Mouse (Mus musculus) mouse trophoblast stem cell (cell line): ENCODE measurements around the gene Slc37a3.
"Not testable (repeated sequence)": the region's sequence is repeated elsewhere in the genome, so short reads cannot be mapped to it uniquely, and the experiment has no call there.

Source experiments
- in situ Hi-C, 2 experiments: fragments of 300-500 bp; cut with MseI, MboI; formaldehyde crosslinking; loops; 2 replicates in 1 of 2; 3 replicates in 1 of 2; pipeline ENCODE4 v1.15.1; 2025

The Slc37a3 gene

DNA sequence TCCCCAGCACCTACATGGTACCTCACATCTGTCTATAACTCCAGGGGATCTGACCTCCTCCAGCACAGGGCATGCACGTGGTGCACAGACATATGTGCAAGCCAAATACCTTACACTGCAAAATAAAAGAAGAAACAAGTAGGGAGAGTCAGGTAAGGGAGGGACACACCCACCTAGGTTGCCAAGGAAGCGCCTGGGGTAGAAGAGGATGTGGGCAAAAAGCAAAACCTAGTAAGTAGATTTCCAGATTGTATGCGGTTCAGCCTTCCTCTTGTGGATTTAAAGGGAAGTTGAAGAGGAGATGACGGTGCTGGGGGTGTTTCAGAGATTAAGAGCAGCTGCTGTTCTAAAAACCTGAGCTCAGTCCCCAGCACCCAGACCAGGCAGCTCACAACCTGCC, 1.7 kb upstream of the Slc37a3 start:
- in situ Hi-C loops = no loop called here

DNA sequence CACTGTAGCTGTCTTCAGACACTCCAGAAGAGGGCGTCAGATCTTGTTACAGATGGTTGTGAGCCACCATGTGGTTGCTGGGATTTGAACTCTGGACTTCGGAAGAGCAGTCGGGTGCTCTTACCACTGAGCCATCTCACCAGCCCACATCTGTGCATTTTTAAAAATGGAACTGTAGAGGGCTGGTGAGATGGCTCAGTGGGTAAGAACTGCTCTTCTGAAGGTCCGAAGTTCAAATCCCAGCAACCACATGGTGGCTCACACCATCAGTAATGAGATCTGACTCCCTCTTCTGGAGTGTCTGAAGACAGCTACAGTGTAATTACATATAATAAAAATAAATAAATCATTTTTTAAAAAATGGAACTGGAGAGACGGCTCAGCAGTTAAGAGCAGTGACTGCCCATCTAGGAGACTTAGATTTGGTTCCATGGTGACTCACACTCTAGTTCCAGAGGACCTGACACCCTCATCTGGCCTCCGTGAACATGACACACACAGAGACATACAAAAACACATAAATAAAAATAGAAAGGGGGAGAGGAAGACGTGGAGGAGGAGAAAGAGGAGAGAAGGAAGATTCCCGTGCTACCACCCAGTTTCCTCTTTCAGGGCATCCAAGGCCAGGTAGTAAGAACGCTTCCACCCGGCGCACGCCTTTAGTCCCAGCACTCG, 823 bp upstream of the Slc37a3 start:
- in situ Hi-C loops = not testable (repeated sequence)

DNA sequence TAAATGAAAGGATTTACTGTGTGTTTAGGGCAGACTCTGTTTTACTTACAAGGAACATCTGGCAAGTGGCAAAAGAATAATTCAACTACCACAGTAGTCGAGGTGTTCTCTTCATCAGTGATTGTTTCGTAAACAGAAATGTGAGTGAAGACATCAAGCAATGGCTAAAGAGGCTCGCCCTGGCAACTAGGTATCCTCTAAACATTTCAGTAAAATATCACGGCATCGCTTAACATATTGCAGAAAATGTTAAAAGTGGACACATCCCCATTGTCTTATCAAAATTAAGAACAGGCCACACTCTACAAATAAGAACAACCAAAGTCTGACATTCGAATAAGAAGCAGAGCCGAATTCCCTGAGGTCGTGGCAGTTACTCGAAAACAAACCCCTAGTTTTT, 700 bp downstream of the Slc37a3 start:
- in situ Hi-C loops = no loop called here

DNA sequence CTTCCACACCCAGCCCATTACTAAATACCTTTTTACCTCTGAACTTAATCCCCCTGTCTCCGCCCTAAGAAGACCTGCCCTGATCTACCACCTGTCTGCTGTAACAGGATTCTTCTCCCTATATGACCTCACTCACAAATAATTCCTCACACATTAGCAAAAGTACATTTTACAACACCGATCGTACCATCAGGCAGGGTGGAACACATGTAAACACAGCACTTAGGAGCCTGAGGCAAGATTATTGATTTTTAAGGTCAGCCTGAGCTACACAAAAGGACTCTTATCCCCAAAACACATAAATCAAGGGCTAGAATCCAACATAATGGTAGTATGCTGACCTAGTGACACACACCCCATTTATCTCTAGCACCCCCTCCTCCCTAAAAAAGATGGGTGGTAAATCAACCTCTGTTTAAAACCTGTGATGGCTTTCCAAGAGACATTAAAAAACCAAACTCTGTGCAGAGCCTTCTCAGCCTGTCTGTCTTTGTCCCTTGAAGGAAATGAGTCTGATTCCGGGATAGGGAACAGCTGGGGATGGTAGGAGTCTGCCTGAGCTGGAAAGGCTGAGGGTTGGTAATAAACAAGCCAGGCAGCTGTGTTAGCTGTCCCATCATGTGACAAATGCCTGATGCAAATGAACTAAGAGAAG, 4.0 kb downstream of the Slc37a3 start:
- in situ Hi-C loops = no loop called here

DNA sequence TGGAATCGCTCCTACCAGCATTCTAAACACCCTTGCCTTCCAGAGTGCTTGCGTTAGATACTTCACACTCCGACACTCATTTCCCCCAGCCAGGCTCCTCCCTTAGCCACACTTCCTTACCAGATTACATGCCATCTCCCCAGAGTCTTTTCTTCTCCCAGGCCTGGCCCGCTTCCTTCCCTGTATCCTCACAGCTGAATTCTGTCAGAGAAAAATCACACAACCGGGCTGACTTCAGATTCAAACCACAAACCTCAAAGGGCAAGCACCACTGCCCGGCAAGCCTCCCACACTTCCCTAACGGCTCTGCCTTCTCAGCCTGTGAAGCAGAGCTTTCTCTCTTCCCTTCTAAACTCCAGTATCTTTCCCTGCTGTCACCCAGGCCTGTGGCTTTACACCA, 4.7 kb downstream of the Slc37a3 start:
- in situ Hi-C loops = no loop called here

DNA sequence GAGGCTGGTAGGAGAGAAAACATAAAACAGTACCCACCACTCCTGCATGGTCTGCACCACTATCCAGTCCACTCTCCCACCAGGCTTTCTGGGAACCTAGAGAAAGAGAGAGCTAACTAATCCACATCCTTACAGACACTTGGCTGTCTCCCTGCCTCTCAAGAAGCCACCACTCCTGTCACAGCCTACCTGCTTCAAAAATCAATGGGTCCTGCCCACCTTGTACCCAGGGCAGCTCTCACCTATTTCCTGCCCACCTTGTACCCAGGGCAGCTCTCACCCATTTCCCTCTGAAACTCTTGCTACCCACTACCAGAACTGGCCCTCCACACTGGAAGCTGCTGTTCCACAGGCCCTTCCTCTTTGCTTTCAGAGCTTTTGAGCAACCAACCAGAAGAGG, 5.4 kb downstream of the Slc37a3 start:
- in situ Hi-C loops = no loop called here

DNA sequence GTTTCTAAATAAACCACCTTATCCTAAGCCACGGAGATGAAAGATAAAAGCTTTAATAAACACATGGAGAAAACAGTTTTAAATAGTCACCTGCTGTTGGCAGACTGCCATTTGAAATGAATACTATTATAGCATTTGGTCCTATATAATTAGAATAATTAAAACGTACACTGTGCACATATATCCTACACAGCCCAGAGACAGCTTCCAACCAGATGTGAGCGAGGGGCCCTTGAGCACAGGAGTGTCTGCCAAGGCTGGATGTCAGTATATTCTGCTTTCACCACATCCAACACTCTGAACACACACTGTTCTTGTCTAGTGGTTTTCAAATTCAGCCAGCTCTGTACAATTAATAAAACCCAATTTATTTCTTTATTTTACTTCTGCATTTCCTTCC, 7.8 kb downstream of the Slc37a3 start:
- in situ Hi-C loops = no loop called here

DNA sequence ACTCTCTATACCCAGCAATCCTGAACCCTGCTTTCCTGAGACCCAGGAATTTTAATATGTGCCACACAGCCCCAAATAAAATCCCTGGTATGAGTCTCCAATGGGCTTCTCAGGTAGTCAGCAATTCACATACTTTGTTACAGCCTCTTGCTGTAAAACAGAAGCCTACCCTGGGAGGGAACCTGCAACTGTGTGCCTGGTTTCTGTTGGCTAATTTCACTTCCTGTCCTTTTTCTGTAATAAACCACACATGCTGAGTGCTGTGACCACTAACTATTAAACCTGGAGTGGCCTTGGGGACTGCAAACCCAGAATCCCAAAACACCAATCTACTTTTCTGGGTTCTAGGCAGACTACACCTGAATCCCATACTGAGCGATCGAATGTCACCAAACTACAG, 14.8 kb downstream of the Slc37a3 start:
- in situ Hi-C loops = no loop called here

DNA sequence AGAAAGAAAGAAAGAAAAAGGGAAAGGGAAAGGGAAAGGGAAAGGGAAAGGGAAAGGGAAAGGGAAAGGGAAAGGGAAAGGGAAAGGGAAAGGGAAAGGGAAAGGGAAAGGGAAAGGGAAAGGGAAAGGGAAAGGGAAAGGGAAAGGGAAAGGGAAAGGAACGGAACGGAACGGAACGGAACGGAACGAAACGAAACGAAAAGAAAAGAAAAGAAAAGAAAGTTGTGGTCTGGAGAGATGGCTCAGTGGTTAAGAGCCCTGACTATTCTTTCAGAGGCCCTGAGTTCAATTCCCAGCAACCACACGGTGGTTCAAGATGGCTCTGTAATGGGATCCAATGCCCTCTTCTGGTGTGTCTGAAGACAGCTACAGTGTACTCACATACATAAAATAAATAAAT, 18.3 kb downstream of the Slc37a3 start:
- in situ Hi-C loops = not testable (repeated sequence)

DNA sequence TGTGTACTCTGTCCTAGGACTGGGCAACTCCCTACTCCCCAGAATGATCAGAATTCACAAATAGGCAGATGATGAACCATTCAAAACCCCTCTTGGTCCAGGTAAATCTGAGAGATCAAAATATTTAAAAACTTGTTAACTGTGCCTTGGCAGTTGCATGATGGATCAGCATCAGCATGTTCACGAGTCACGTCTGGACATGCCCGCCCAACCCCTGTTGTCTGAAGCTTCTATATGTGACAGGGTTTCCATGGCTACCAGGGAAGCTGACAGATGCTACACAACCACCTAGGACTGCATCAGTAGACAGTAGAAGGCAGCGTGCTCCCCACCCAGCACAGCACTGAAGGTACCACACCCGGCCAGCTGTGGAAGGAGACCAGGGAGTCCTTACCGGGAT, 28.5 kb downstream of the Slc37a3 start:
- in situ Hi-C loops = loop anchor here in 1 of 2 experiments (10.0 kb wide), 1 partner anchor 144 kb away; the partner anchor contains the start of gene Kdm7a

DNA sequence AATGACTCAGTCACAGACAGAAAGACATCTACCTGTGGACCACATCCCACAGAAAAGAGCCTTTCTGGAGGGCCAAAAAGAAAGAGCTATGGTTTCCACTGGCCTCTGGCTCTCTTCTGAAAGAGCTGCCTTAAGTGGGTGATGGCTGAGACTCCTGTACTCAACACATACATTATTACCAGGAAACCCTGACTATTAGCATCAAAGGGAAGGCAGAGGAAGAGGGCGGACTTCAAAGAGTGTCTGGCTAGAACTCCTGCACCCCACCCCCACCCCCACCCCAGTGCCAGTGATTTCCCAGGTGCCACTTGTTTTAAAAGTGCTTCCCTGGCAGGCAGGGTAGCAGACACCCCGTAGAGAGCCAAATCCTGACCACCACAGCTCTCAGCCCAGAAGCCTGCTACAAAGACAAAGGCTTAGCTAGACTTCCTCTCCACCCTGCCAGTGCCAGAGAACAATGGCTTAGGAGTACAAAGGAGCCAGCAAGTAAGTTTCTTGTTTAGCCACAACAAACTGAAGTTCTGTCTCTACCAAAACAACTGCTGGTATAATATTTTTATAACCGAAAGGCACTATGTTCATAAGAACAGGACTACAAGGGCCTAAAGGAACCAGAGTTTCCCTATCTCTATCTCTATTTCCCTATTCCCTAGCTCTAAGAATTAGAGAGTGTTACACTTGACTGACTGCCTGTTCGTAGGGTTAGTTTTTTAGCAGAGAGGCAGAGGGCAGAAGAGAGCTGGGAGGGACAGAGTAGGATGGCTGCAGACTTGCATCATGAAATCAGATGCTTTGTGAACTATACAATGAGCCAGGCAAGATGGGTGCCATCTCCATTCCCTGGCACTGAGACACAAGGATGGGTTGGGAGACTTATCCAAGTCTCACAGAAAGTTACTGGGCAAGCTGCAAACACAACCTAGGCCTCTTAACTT, 29.3 kb downstream of the Slc37a3 start:
- in situ Hi-C loops = loop anchor here in 1 of 2 experiments (10.0 kb wide), 1 partner anchor 143 kb away; the partner anchor contains the start of gene Kdm7a

DNA sequence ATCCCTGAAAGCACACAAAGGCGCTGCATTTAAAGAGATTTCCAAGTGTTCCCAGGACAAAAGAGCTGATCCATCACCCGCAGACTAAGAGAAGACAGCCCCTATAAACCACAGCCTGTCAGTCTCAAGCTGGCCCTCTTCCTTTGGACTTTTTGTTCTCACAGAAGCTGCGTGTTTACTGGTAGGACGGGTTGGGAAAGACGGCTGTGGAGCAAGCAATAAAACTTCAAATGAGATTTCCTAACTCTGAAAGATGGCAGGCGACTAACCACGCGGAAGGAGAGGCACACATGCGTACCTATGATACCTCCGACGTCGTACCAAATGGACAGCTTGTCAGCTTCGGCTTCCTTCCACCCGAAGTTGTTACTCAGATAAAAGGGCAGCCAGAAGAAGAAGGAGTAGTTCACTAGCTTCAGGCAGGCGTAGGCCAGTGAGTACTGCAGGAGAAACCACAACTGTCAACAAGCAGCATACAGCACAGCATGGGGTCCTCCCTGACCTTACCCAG, 30.4 kb downstream of the Slc37a3 start:
- in situ Hi-C loops = loop anchor here in 1 of 2 experiments (10.0 kb wide), 1 partner anchor 142 kb away; the partner anchor contains the start of gene Kdm7a

DNA sequence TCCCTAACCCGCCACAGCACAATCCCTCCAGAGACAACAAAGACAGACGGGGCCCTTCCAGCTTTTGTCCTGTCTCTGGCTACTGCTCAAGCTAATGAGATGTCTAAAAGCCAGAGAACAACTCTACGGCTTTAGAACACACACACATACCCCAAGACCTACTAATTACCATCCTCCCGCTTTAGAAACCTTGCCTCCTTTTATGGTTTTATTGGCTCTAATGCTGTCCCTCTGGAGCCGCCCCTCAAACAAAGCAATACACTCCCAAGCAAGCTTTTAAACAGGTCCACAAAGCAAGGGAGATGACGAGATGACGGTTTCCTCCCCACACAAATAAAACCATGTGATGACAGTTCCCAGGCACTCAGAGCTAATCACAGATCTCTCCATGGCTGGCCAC, 32.0 kb downstream of the Slc37a3 start:
- in situ Hi-C loops = loop anchor here in 1 of 2 experiments (10.0 kb wide), 1 partner anchor 141 kb away; the partner anchor contains the start of gene Kdm7a

DNA sequence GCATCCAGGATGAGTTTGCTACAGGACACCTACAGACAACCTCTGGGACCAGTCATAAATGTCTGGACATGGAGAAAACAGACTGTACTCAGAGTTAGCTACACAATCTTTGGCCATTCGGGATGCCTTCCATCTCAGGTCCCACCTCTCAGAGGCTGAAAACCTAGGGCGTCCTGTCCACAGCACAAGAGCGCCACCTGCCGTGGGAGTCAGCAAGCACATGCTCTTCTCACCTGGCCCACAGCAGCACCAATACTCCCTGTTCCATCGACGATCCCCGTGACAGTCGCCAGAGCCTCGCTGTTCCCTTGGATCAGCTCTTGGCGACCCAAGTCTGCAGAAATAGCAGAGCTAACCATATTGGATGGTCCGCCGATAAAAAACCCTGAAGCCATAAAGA, 33.5 kb downstream of the Slc37a3 start:
- in situ Hi-C loops = loop anchor here in 1 of 2 experiments (10.0 kb wide), 1 partner anchor 139 kb away; the partner anchor contains the start of gene Kdm7a

DNA sequence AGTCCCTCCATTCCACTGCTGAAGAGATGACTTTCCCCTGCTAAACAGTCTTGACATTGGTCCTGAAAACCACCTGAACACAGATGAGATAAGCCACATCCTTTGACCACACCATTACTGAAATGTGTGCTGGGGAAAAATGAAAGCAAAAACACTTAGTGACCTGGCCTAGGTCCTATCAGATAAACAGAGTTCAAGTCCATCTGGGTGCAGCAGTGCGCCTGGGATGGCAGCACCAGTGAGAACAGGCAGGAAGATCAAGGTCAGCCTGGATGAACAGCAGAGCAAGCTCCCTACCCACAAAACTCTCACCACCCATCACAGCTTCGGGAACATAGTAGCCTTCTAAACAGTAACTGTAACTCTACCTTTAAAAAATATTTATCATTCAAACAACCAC, 35.7 kb downstream of the Slc37a3 start:
- in situ Hi-C loops = loop anchor here in 1 of 2 experiments (10.0 kb wide), 1 partner anchor 137 kb away; the partner anchor contains the start of gene Kdm7a

DNA sequence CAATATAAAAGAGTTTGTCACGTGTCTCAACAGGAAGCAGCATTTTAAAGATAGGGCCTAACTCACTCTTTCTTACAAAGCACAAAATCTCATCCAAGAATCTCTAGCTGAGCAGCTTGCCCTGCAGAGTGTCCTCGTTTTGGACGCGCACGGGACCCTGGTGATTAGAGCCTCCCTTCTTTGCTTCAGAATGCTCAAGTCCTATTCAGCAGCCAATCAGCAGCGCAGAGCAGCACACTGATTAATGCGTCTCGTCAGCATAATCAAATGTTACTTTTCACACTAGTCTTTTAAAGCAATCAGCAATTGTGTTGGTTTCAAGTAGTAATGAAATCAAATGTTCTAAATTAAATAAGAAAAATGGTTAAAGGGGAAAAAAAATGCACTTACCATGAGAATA, 39.1 kb downstream of the Slc37a3 start:
- in situ Hi-C loops = no loop called here

DNA sequence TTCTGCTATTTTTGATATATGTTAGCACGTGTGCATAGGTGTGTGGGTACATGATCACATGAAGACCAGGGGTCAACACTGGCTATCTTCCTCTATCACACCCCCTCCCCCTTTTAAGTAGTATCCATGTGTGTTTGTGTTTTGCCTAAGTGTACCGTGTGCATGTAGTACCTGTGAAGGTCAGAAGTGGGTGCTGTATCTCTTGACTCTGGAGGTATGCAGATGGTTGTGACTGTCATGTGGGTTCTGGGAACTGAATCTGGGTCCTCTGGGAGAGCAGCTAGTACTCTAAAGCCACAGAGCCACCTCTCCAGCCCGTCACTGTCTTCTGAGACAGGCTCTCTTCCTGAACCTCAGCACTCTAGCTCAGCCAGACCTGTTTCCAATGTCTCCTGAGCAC, 42.6 kb downstream of the Slc37a3 start:
- in situ Hi-C loops = no loop called here

DNA sequence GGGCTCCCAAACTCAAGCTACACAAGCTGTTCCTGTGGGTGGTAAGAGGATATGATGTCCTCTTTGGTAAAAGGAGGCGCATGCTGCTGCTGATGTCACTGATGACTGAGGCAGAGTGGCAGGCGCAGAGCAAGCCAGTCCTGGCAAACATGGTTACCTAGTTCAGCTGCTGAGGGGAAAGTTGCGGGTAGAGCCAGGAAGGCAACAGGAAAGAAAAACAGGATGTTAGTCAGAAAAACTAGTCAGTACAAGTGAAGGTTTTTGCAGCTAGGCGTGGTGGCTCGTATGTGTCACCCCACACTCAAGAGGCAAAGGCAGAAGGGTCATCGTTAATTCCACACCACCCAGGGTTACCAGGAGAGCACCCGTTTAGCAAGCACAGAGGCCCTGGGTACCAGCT, 43.3 kb downstream of the Slc37a3 start:
- in situ Hi-C loops = no loop called here

DNA sequence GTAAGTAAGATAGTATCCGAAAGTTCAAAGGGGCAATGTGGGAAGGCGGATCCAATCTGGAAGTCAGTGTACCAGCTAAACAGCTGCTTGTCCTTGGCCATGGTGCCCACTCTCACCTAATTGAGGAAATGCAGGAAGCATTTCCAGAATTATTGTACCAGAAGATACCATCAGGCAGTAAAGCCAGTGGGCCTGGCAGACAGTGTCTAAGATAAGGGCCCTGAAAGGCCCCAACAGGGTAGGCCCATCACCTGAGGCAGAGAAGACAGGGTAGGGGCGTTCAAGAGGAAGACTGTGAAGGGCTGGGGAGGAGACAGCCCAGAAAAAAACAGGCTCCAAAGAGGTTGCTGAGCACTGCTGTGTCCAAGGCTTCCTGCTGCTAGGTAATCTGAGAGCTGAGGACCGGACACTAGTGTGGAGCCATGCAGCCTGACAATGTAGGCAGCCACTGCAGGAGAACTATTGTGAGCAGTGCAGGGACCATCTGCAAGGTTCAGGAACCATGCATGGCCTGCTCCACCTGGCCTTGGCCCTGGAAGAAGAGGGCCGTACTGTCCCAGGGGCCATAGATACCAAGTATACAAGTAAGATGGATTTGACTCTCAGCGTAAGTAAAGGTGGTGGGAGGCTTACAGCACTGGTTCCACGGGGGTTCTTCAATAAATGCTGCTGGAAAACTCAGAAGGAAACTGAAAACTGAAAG, 45.3 kb downstream of the Slc37a3 start:
- in situ Hi-C loops = no loop called here

DNA sequence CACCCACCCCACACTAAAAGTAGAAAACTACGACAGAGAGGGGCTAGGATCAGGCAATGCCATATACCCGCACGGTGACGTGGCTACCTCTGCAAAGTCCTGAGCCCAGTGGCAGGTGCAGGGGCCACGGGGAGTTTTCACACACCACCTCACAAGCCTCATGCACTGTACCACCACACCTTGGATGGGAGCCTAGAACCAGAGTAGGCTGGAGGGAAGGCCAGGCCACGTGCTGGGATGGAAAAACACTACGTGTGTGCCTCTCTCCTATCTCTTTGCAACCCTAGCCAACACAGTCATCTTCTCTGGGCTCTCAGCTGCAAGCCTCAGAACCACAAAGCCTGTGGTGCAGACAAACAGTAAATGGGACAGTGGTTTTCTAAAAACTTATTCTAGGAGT, 46.5 kb downstream of the Slc37a3 start:
- in situ Hi-C loops = no loop called here

DNA sequence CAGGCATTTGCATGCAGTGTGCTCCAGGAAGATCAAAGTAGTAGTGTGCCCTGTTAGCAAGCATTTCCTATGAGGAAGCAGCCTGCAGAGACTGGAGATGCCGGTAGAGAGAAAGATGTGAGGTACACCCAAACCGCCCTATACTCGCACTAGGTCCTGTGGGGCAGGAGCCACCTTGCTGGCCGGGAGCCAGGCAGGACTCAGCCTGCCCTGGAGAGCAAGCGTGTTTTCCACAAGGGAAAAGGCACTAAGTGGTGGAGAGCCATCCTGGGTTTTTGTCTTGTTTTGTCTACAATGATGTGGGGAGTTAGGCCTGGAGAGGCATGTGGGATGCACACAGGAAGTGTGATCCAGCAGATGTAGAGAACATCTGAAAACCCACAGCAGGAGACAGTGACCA, 57.2 kb downstream of the Slc37a3 start:
- in situ Hi-C loops = no loop called here
